Mouse (Mus musculus) liver, embryonic 11.5 days (tissue): ENCODE measurements at regions not wholly inside any gene's neighbourhood (a gene's known extent, or its start where the extent isn't known, plus 50 kb on each side); places are given as distances from the start of the nearest gene placed in this dataset.

ENCODE experiments used
- ATAC-seq: fragments of 200-750 bp; cut with Nextera tagmentation; replicated peaks from 2 replicates; pipeline ENCODE4 v1.8.0; 2017; ENCODE audit warnings: moderate number of reproducible peaks, mild to moderate bottlenecking, moderate TSS enrichment, moderate library complexity; ENCODE audit not compliant: low FRiP score
- DNase-seq: peaks from one replicate; pipeline ENCODE4 v3.0.0-alpha.2; 2017; ENCODE audit warnings: low spot score
- H3K27ac ChIP-seq: fragments of 300-500 bp; sonication (generic); 2 replicates; pipeline ENCODE4 v1.5.1; 2014; ENCODE audit warnings: mild to moderate bottlenecking, low read depth, low read length, control low read depth
- H3K27me3 ChIP-seq: fragments of 300-500 bp; sonication (generic); replicated peaks from 2 replicates; pipeline ENCODE4 v1.6.1; 2014; ENCODE audit warnings: low read length, mixed read lengths; ENCODE audit not compliant: control insufficient read depth, insufficient read depth
- H3K36me3 ChIP-seq: fragments of 300-500 bp; sonication (generic); 2 replicates; pipeline ENCODE4 v1.6.1; 2014; ENCODE audit warnings: mild to moderate bottlenecking, low read length, moderate library complexity, mixed read lengths; ENCODE audit not compliant: control insufficient read depth, insufficient read depth
- H3K4me1 ChIP-seq: fragments of 300-500 bp; sonication (generic); replicated peaks from 2 replicates; pipeline ENCODE4 v1.6.1; 2014; ENCODE audit warnings: low read length, mixed read lengths; ENCODE audit not compliant: control insufficient read depth, insufficient read depth
- H3K4me2 ChIP-seq: fragments of 300-500 bp; sonication (generic); 2 replicates; pipeline ENCODE4 v1.6.1; 2014; ENCODE audit warnings: mild to moderate bottlenecking, control low read depth, moderate library complexity
- H3K4me3 ChIP-seq: fragments of 300-500 bp; sonication (generic); 2 replicates; pipeline ENCODE4 v1.5.1; 2014; ENCODE audit warnings: low read depth, low read length, control low read depth
- H3K9ac ChIP-seq: fragments of 300-500 bp; sonication (generic); 2 replicates; pipeline ENCODE4 v1.6.1; 2014; ENCODE audit warnings: low read depth, low read length, control low read depth
- H3K9me3 ChIP-seq: fragments of 300-500 bp; sonication (generic); 2 replicates; pipeline ENCODE4 v1.6.1; 2016; ENCODE audit warnings: low read length, inconsistent platforms, mixed read lengths; ENCODE audit not compliant: control insufficient read depth
- WGBS: fragments of 180-500 bp; shearing (Covaris S2); extraction: QIAGEN DNeasy Blood & Tissue Kit; methylation state at CpG from one replicate; pipeline ENCODE4 v1.1.7; 2014; 5-methylcytosine and 5-hydroxymethylcytosine counted together

DNA sequence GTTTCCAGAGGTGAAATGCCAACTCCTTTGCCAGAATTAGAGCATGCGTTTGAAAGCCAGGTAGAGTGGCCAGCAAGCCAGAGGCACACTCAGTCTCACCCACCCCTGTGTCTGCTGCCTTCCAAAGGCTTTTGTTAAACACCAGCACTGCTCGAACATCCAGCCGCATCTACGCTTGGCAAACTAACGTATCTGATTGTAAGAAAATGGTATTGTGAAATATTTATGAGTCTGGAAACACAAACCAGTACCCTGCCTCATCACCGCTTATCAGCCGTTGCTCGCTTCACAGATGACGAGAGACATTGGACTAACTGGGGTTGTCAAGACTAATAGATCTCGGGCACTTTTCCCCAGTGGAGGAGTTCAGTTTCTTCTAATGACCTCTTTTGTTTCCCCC is 287.3 kb downstream of the Rwdd3 start:
- ATAC-seq (no peak), DNase-seq (no peak)
- H3K9ac ChIP-seq = no peak overlapping the region
- H3K4me2 ChIP-seq = no peak overlapping the region
- H3K9me3 ChIP-seq = no peaks in the 10 kb centered on the region
- H3K27me3 ChIP-seq = no peaks in the 10 kb centered on the region
- WGBS = 64% methylated on average over 10 of the region's 10 CpGs
- no peak overlapping the region for H3K4me3 ChIP-seq
- no peaks in the 10 kb centered on the region for H3K36me3 ChIP-seq
- no peaks in the 10 kb centered on the region for H3K4me1 ChIP-seq
- H3K27ac ChIP-seq = no peak overlapping the region

DNA sequence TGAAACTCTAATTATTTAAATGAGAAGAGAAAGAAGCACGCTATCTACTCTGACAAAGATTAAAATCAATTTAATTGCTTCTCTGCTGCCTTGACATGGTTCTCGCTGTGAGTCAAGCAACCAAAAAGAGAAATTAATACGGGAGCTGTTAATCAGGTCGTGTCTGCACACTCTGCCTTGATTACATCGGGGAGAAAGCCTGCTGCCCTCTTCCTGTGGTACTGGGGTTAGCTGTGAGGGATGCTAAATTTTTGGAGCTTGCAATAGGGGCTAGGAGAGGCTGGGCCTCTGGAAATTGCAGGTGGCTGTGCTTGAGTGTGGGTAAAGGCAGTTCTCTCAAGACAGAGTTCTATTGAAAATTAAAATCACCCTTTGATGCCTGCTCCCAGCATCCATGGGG is 287.8 kb downstream of the Rwdd3 start:
- H3K9ac ChIP-seq = no peak overlapping the region
- no peaks in the 10 kb centered on the region for H3K36me3 ChIP-seq
- no peak for ATAC-seq
- H3K27me3 ChIP-seq = no peaks in the 10 kb centered on the region
- DNase-seq = no peak
- 68% methylated on average over 5 of the region's 5 CpGs for WGBS
- H3K4me1 ChIP-seq = no peaks in the 10 kb centered on the region
- H3K4me3 ChIP-seq = no peak overlapping the region
- no peaks in the 10 kb centered on the region for H3K9me3 ChIP-seq
- H3K27ac ChIP-seq = no peak overlapping the region
- H3K4me2 ChIP-seq = no peak overlapping the region

DNA sequence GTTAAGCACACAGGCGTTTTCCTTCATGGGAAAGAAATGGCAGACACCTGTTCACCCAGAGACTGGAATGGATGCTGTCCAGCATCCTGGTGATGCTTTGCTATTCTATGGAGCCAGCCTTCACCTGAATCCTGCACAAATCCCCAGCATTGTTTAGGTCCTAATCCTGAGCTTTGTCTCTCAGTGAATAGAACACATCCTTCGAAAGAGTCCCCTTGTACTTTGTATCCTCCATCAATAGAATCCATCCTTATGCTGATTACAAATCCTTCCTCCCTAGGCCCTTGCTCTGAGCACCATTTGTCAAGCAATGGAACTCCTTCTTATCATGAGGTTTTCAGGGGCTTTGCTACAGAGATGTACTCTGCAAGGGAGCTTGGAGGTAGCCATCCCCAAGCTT is 292.1 kb downstream of the Rwdd3 start:
- H3K4me1 ChIP-seq = no peaks in the 10 kb centered on the region

DNA sequence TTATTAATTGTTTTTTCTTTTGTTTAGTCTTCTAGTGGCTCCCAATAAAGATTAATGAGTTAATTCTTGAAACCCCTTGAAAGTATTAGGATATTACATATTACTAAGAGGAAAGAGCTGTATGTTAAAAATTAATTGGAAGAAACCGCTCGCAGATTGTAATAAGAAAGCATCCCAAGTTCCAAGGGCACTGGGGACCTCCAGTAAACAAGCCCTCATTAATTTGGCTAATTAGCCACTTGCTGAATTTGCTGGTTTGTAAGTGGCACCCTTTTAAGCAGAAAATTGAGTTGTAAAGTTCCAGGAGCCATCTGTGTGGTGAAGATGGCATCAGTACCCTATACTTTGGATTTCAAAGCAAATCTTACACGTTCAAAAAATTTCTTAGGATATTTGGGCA is 295.8 kb downstream of the Rwdd3 start:
- ATAC-seq (no peak), DNase-seq (no peak)
- H3K4me3 ChIP-seq = no peak overlapping the region
- no peak overlapping the region for H3K9ac ChIP-seq
- H3K4me2 ChIP-seq = no peak overlapping the region
- WGBS = 80% methylated on average over 3 of the region's 3 CpGs
- no peaks in the 10 kb centered on the region for H3K9me3 ChIP-seq
- no peaks in the 10 kb centered on the region for H3K36me3 ChIP-seq
- H3K4me1 ChIP-seq = no peaks in the 10 kb centered on the region
- no peaks in the 10 kb centered on the region for H3K27me3 ChIP-seq
- H3K27ac ChIP-seq = no peak overlapping the region

More for the DNA sequence above, 292.1 kb downstream of the Rwdd3 start:
- Histone ChIP-seq H3K36me3 (no peaks in the 10 kb centered on the region), H3K4me2 (no peak overlapping the region), H3K9me3 (no peaks in the 10 kb centered on the region), H3K9ac (no peak overlapping the region), H3K27ac (no peak overlapping the region), H3K4me3 (no peak overlapping the region), H3K27me3 (no peaks in the 10 kb centered on the region)
- WGBS = 86% methylated on average over 2 of the region's 2 CpGs
- ATAC-seq = no peak
- no peak for DNase-seq

GRCm38 (mm10) chr3:120865036-120865435 is 306.5 kb downstream of the Rwdd3 start:
- ATAC-seq (no peak), DNase-seq (no peak)
- Histone ChIP-seq H3K36me3 (no peaks in the 10 kb centered on the region), H3K4me1 (no peaks in the 10 kb centered on the region), H3K27ac (no peak overlapping the region), H3K9ac (no peak overlapping the region), H3K4me2 (no peak overlapping the region), H3K4me3 (no peak overlapping the region), H3K9me3 (no peaks in the 10 kb centered on the region), H3K27me3 (no peaks in the 10 kb centered on the region)
- WGBS = 71% methylated on average over 8 of the region's 8 CpGs

GRCm38 (mm10) chr3:120861641-120862040 is 309.9 kb downstream of the Rwdd3 start:
- H3K9me3 ChIP-seq = no peaks in the 10 kb centered on the region
- no peak overlapping the region for H3K4me2 ChIP-seq
- H3K27ac ChIP-seq = no peak overlapping the region
- no peak for ATAC-seq
- DNase-seq = no peak
- 80% methylated on average over 4 of the region's 4 CpGs for WGBS
- no peaks in the 10 kb centered on the region for H3K36me3 ChIP-seq
- H3K4me1 ChIP-seq = no peaks in the 10 kb centered on the region
- no peaks in the 10 kb centered on the region for H3K27me3 ChIP-seq
- no peak overlapping the region for H3K4me3 ChIP-seq
- no peak overlapping the region for H3K9ac ChIP-seq

DNA sequence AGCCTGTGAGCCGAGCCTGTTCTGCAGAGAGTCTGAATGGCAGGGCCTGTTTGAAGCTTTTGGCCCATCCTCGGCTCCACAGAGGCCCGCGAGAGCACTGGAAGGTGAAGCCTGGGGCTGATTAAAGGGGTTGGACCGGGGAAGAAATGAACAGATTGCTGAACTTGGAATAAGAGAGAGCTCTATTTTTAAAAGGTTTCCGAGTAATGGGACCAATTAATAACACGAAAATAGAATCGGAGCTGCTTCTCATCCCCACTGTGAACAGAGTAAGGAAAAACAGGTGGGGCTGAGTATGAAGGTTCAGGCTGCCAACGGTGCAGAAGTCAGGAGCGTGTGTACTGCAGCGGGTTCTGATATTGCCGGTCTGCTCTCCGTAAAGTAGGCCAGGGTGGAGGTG is 313.2 kb downstream of the Rwdd3 start:
- H3K4me3 ChIP-seq = no peak overlapping the region
- no peak overlapping the region for H3K4me2 ChIP-seq
- H3K27me3 ChIP-seq = no peaks in the 10 kb centered on the region
- no peak for ATAC-seq
- no peaks in the 10 kb centered on the region for H3K4me1 ChIP-seq
- H3K27ac ChIP-seq = no peak overlapping the region
- WGBS = 83% methylated on average over 13 of the region's 13 CpGs
- no peak for DNase-seq
- H3K9ac ChIP-seq = no peak overlapping the region
- no peaks in the 10 kb centered on the region for H3K36me3 ChIP-seq
- H3K9me3 ChIP-seq = no peaks in the 10 kb centered on the region

DNA sequence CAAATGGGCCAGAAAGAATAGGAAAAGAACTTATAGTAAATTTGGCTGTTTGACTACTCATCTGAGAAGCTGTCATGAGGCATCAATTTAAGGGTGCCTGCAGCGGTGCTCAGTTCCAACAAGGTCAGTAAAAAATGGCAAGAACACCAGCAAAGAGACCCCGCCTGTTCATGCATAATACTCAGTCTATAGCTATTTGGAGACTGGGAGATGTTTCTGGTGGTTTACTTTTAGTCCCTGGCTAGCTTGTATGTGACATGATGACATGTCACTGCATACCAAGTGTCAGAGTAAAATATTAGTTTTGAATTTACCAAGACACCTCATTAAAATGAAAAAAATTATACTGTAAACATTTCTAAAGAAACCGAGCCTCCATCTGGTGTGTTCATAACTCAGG is 317.2 kb downstream of the Rwdd3 start:
- Histone ChIP-seq H3K27ac (no peak overlapping the region), H3K9me3 (no peaks in the 10 kb centered on the region), H3K4me2 (no peak overlapping the region), H3K4me3 (no peak overlapping the region), H3K36me3 (no peaks in the 10 kb centered on the region), H3K4me1 (no peaks in the 10 kb centered on the region), H3K27me3 (no peaks in the 10 kb centered on the region), H3K9ac (no peak overlapping the region)
- no peak for DNase-seq
- 79% methylated on average over 3 of the region's 3 CpGs for WGBS
- ATAC-seq = no peak

DNA sequence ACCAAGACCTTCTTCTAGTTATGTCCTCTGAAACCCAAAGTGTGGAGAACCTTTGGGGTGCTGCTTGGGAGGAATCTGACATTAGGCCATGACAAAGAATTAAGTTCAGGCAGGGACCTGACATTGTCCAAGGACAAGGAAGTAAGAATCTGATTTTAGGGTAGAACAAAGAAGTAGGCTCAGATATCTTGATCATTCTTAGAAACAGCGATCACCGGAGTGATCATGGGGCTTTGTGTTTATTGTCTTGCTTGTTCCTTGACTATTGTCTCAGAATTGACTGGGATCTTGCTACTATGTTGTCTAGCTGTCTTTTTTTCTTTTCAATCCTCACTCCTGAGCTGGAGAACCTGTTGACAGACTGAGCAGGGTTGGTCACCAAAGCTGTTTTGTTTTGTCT is 327.9 kb downstream of the Rwdd3 start:
- no peaks in the 10 kb centered on the region for H3K9me3 ChIP-seq
- 89% methylated on average over 2 of the region's 2 CpGs for WGBS

More for the DNA sequence above, 327.9 kb downstream of the Rwdd3 start:
- no peak overlapping the region for H3K4me3 ChIP-seq
- H3K27me3 ChIP-seq = no peaks in the 10 kb centered on the region
- H3K36me3 ChIP-seq = no peaks in the 10 kb centered on the region
- H3K27ac ChIP-seq = no peak overlapping the region
- no peaks in the 10 kb centered on the region for H3K4me1 ChIP-seq
- no peak overlapping the region for H3K4me2 ChIP-seq
- DNase-seq (no peak), ATAC-seq (no peak)
- H3K9ac ChIP-seq = no peak overlapping the region
